Mouse (Mus musculus) limb, embryonic 11.5 days (tissue): ENCODE measurements around the gene Marc2. TPM values are rescaled to one million over a fixed set of nuclear protein-coding genes. Genes with fewer than 3 reads are reported as not detected.
A peak's percentile ranks its signal among the peaks of the same experiment; 100 is the strongest.

Experiments
- ATAC-seq: fragments of 200-750 bp; cut with Nextera tagmentation; 2 replicates; pipeline ENCODE4 v1.8.0; 2017; ENCODE audit warnings: low read depth; ENCODE audit not compliant: insufficient number of reproducible peaks, low FRiP score, low TSS enrichment
- DNase-seq: peaks from one replicate; pipeline ENCODE4 v3.0.0-alpha.2; 2015; ENCODE audit warnings: low spot score
- H3K27ac ChIP-seq: fragments of 300-500 bp; sonication (generic); replicated peaks from 2 replicates; pipeline ENCODE4 v1.5.1; 2014; ENCODE audit warnings: low read depth, mild to moderate bottlenecking, low read length
- H3K27me3 ChIP-seq: fragments of 300-500 bp; sonication (generic); 2 replicates; pipeline ENCODE4 v1.6.1; 2014; ENCODE audit warnings: mild to moderate bottlenecking, low read length, mixed read lengths; ENCODE audit not compliant: control insufficient read depth, insufficient read depth
- H3K36me3 ChIP-seq: fragments of 300-500 bp; sonication (generic); 2 replicates; pipeline ENCODE4 v1.6.1; 2014; ENCODE audit warnings: mild to moderate bottlenecking, low read length, moderate library complexity, mixed read lengths; ENCODE audit not compliant: control insufficient read depth, insufficient read depth
- H3K4me1 ChIP-seq: fragments of 300-500 bp; sonication (generic); 2 replicates; pipeline ENCODE4 v1.6.1; 2014; ENCODE audit warnings: low read length, mixed read lengths; ENCODE audit not compliant: control insufficient read depth, insufficient read depth
- H3K4me2 ChIP-seq: fragments of 300-500 bp; sonication (generic); 2 replicates; pipeline ENCODE4 v1.6.1; 2014; ENCODE audit warnings: low read depth, mild to moderate bottlenecking, moderate library complexity; ENCODE audit not compliant: severe bottlenecking
- H3K4me3 ChIP-seq: fragments of 300-500 bp; sonication (generic); 2 replicates; pipeline ENCODE4 v1.5.1; 2014; ENCODE audit warnings: low read depth, low read length
- H3K9ac ChIP-seq: fragments of 300-500 bp; sonication (generic); 2 replicates; pipeline ENCODE4 v1.6.1; 2014; ENCODE audit warnings: mild to moderate bottlenecking, low read length
- H3K9me3 ChIP-seq: fragments of 300-500 bp; sonication (generic); 2 replicates; pipeline ENCODE4 v1.6.1; 2016; ENCODE audit warnings: low read length; ENCODE audit not compliant: control insufficient read depth
- WGBS: fragments of 180-500 bp; shearing (Covaris S2); extraction: QIAGEN DNeasy Blood & Tissue Kit; methylation state at CpG from one replicate; pipeline ENCODE4 v1.1.7; 2014; 5-methylcytosine and 5-hydroxymethylcytosine counted together
- polyA plus RNA-seq: library from polyadenylated mRNA; unstranded; fragments of >200 nt; fragmentation: Nextera tagmentation; extraction: Ambion mirVana; gene quantifications from 2 replicates; pipeline ENCODE4 v1.2.1, GENCODE M21; 2014

Gene Marc2
- polyA plus RNA-seq, 1 experiment from 2014 or later: 110 TPM

- Histone ChIP-seq H3K36me3 (no peaks in the 10 kb centered on the region; the same call in 1 of the 2 replicates), H3K9me3 (no peaks in the 10 kb centered on the region), H3K27me3 (peaks cover 12% of the 10 kb centered on the region), H3K4me1 (no peaks in the 10 kb centered on the region), H3K4me2 (no peak overlapping the region), H3K27ac (no peak overlapping the region), H3K9ac (no peak overlapping the region), H3K4me3 (no peak overlapping the region)
- 70% methylated on average over 2 of the region's 2 CpGs for WGBS
- no peak for DNase-seq
- ATAC-seq: no peak
These were observed 31.1 kb upstream of the Marc2 start for GRCm38 (mm10) chr1:184877306-184877705.

DNA sequence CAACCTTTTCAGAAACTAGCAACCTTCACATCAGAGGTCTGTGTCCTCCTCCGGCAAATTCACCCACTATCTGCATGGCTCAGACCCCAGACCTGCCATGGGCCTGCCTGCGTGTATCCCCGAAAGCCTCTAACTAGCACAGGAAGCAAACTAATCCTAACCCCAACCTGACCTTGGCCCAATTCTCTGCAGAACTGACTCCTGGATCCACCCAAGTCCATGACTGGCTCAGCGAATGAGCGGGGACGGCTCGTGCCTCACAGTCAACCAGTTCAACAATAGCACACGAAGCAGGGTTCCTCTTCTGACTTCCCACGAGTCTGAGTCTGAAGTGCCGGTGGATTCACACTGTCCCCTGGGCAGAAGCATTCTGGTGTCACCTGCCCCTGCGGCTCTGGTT lies 27.7 kb upstream of the Marc2 start:
- H3K36me3 ChIP-seq: no peaks in the 10 kb centered on the region; the same call in 1 of the 2 replicates
- no peaks in the 10 kb centered on the region for H3K27me3 ChIP-seq
- H3K4me3 ChIP-seq: no peak overlapping the region
- no peak overlapping the region for H3K4me2 ChIP-seq
- ATAC-seq (no peak), DNase-seq (no peak)
- H3K4me1 ChIP-seq: peaks cover 8% of the 10 kb centered on the region
- no peaks in the 10 kb centered on the region for H3K9me3 ChIP-seq
- no peak overlapping the region for H3K9ac ChIP-seq
- no peak overlapping the region for H3K27ac ChIP-seq
- 84% methylated on average over 11 of the region's 11 CpGs for WGBS

DNA sequence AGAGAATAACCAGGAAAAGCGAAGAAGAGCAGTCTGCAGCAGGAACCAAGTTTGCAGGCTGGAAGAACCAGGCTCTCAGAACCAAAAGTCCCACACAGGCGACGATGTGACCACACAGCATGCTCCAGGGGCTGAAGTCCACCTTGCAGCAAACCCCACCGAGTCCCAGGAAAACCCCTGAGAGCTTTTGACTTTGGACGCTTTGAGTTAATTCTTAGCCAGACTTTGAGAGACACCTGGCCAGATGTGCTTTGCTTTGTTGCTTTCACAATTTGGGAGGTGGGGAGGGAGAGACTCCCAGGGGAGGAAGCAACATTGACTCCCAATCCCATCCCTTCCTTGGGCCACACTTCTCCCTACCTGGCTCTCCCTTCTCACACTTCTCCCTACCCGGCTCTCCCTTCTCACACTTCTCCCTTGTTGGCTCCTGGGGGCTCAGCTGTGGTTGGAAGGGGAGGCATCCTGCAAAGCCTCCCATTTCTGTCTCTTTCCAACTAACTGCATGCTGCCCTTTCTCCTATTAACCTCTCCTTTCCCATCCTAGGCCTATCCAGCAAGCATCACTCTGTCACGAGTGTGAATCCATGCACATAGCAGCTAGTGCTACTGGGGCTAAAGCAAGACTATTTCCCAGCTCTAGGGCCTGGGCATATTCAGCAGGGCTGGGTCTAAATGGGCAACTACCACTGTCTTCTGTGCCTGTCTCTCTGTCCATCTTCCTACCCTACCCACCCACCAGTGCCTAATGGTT lies 26.0 kb upstream of the Marc2 start:
- H3K9ac ChIP-seq: no peak overlapping the region
- peaks cover 8% of the 10 kb centered on the region for H3K4me1 ChIP-seq
- no peak overlapping the region for H3K4me3 ChIP-seq
- DNase-seq (no peak), ATAC-seq (no peak)
- H3K27me3 ChIP-seq: no peaks in the 10 kb centered on the region
- WGBS: 76% methylated on average over 7 of the region's 7 CpGs
- H3K9me3 ChIP-seq: no peaks in the 10 kb centered on the region
- no peaks in the 10 kb centered on the region; the same call in 1 of the 2 replicates for H3K36me3 ChIP-seq
- H3K4me2 ChIP-seq: no peak overlapping the region
- no peak overlapping the region for H3K27ac ChIP-seq

DNA sequence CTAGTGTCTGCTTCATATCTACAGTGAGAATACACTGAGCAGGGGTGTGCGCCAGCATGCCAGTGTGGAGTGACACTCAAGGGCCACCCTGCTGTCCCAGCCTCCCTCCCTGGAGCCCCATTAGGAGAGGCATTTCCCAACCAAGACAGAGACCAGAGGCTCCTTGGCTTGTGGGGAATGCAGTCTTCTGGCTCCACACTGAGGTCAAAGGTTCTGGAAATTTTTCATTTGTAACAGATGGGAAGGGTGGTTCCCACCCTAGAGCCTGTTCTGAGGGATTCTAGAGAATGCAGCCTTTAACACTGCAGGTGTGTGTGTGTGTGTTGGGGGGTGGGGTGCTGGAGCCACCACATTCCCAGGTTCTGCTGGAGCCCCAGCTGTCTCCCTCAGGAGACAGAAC lies 25.3 kb upstream of the Marc2 start:
- Histone ChIP-seq H3K36me3 (no peaks in the 10 kb centered on the region; the same call in 1 of the 2 replicates), H3K4me1 (peaks cover 8% of the 10 kb centered on the region), H3K27ac (no peak overlapping the region), H3K4me3 (no peak overlapping the region), H3K9ac (no peak overlapping the region), H3K27me3 (no peaks in the 10 kb centered on the region), H3K4me2 (no peak overlapping the region), H3K9me3 (no peaks in the 10 kb centered on the region)
- DNase-seq (no peak), ATAC-seq (peak; percentile 49; the same call in 1 of the 2 replicates)
- WGBS: 83% methylated on average over 1 of the region's 1 CpGs

DNA sequence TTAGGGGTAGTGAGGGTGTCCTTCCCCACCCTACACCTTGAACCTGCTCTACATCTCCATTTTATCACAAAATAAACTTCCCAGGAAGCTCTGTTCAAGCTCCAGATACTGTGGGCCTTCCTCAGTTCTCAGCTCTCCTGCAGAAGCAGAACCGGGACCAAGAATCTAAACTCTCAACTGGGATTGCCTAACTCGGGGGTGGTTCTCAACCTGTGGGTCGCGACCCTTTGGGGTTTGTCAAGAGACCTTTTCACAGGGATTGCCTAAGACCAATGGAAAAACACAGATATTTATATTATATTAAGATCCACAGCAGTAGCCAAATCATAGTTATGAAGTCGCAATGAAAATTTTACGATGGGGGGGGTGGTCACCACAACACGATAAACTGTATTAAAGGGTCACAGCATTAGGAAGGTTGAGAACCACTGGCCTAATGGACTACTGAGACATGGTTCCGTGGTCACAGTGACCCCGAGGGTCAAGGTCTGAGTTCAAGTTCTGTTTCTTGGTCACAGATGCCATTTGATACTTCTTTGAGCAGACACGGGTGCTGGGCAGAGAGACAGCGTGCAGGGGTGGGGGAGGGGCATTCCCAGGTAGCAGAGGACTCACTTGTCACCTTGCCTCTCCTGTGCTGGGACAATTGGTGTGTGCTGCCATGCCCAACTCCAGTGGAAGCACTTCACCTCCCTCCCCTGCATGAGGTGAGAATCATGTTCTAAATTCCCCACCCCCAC lies 24.6 kb upstream of the Marc2 start:
- Histone ChIP-seq H3K4me2 (no peak overlapping the region), H3K36me3 (no peaks in the 10 kb centered on the region; the same call in 1 of the 2 replicates), H3K27me3 (no peaks in the 10 kb centered on the region), H3K4me3 (no peak overlapping the region), H3K9ac (no peak overlapping the region), H3K9me3 (no peaks in the 10 kb centered on the region), H3K27ac (no peak overlapping the region), H3K4me1 (peaks cover 8% of the 10 kb centered on the region)
- DNase-seq: no peak
- no peak for ATAC-seq
- WGBS: 80% methylated on average over 11 of the region's 11 CpGs

- no peaks in the 10 kb centered on the region for H3K9me3 ChIP-seq
- no peak for DNase-seq
- WGBS: 81% methylated on average over 4 of the region's 4 CpGs
- no peaks in the 10 kb centered on the region for H3K27me3 ChIP-seq
- no peak overlapping the region for H3K9ac ChIP-seq
- H3K4me1 ChIP-seq: peaks cover 8% of the 10 kb centered on the region
- no peak for ATAC-seq
- no peaks in the 10 kb centered on the region; the same call in 1 of the 2 replicates for H3K36me3 ChIP-seq
- H3K4me2 ChIP-seq: no peak overlapping the region
- H3K27ac ChIP-seq: no peak overlapping the region
- no peak overlapping the region for H3K4me3 ChIP-seq
These were observed 23.8 kb upstream of the Marc2 start for GRCm38 (mm10) chr1:184869939-184870565.

DNA sequence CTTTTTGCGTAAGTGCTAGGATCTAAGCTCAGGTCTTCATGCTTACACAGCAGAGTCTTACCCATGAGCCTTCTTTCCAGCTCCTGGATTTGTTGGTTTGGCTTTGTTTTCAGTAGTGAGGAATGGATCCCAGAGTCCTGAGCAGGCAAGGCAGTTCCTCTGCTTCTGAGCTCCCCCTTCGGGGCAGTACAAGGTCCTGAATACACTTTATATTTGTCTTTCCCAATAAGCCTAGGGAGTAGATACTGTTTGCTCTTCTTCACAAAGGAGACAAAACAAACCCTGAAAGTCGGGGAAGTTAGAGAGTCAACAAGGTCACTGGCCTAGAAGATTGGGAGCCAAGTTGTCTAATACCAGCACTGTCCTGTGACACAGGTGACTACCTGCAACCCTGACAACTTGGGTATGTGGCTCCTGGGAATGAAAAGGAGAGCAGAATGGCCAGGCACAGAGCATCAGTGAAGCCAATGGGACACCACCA lies 21.4 kb upstream of the Marc2 start:
- ATAC-seq: no peak
- no peak overlapping the region for H3K9ac ChIP-seq
- H3K9me3 ChIP-seq: no peaks in the 10 kb centered on the region
- WGBS: 85% methylated on average over 3 of the region's 3 CpGs
- H3K4me3 ChIP-seq: no peak overlapping the region
- no peaks in the 10 kb centered on the region for H3K27me3 ChIP-seq
- H3K4me2 ChIP-seq: no peak overlapping the region
- no peak overlapping the region for H3K27ac ChIP-seq
- H3K36me3 ChIP-seq: no peaks in the 10 kb centered on the region
- DNase-seq: no peak
- H3K4me1 ChIP-seq: peaks cover 8% of the 10 kb centered on the region

DNA sequence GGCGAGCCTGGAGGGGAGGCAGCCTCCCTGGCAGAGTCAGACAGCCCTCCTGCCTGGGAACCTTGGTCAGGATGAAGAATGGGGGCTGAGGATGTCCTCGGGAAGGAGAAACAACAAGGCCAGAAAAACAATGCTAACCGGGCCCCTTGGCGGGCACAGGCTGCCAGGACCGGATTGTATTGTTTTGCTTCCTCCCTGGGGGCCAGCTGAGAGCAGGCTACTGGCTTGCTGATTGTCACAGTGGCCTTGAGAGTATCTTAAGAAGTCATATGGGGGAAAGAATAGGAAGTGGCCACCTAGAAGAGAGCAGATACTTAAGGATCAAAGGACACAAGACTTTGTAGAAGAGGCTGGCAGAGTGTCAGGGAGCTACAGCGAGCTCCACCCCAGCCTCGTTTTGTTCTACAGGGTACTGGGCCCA lies 18.1 kb upstream of the Marc2 start:
- no peak overlapping the region for H3K27ac ChIP-seq
- 52% methylated on average over 7 of the region's 7 CpGs for WGBS
- ATAC-seq: no peak
- H3K4me3 ChIP-seq: no peak overlapping the region
- no peaks in the 10 kb centered on the region for H3K4me1 ChIP-seq
- no peak overlapping the region for H3K4me2 ChIP-seq
- no peak for DNase-seq
- H3K9me3 ChIP-seq: no peaks in the 10 kb centered on the region
- no peaks in the 10 kb centered on the region for H3K27me3 ChIP-seq
- no peak overlapping the region for H3K9ac ChIP-seq
- no peaks in the 10 kb centered on the region for H3K36me3 ChIP-seq
